Mouse (Mus musculus): Measurements from ENCODE around the gene Ddit4l. TPM values are rescaled to one million over a fixed set of nuclear protein-coding genes. Genes with fewer than 3 reads are reported as not detected.
"Not testable (repeated sequence)": the region's sequence is repeated elsewhere in the genome, so short reads cannot be mapped to it uniquely, and the experiment has no call there.

Gene Ddit4l
- polyA plus RNA-seq, 1 experiment: 6.2 TPM

DNA sequence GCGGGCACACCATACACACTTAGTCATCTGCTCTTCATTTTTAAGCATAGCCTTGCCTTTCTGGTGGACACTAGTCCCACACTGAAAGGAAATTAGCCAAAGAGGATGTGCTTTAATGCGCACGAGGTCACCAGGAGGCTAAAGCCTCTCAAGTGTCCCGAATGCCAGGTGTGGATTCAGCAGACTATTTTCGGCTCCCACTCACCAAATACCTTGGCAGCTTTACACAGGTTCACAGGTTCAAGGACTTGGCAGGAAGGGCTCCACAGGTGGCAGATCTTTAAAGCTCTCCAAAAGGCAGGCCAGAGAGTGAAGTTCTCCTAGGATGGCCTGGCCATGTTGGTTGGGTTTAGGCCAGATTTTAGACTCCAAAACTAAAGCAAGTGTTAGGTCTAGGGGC is 19.8 kb downstream of the Ddit4l start:
- TF ChIP-seq POLR2A (IDR thresholded peaks at IDR 0.05; ENCODE audit: borderline replicate concordance, control insufficient read depth, low read depth, low read length): no peak
- no peak for TF ChIP-seq CTCF (IDR thresholded peaks at IDR 0.05; ENCODE audit: control insufficient read depth, insufficient read depth, low read length)
- WGBS: 86% methylated on average over 5 of the region's 5 CpGs
- no peak overlapping the region for H3K4me3 ChIP-seq (replicated peaks; ENCODE audit: control insufficient read depth, low read depth, low read length)
- no peaks in the 10 kb centered on the region for H3K4me1 ChIP-seq (ENCODE audit: control insufficient read depth, insufficient read depth, low read length)
- no peak overlapping the region for H3K27ac ChIP-seq (ENCODE audit: control insufficient read depth, insufficient read depth, low read depth, low read length, poor library complexity)

GRCm38 (mm10) chr3:137642137-137642536 is 20.7 kb downstream of the Ddit4l start:
- no peak overlapping the region for H3K27ac ChIP-seq (ENCODE audit: control insufficient read depth, insufficient read depth, low read depth, low read length, poor library complexity)
- TF ChIP-seq CTCF (IDR thresholded peaks at IDR 0.05; ENCODE audit: control insufficient read depth, insufficient read depth, low read length) (no peak), POLR2A (IDR thresholded peaks at IDR 0.05; ENCODE audit: borderline replicate concordance, control insufficient read depth, low read depth, low read length) (no peak)
- WGBS: 67% methylated on average over 8 of the region's 8 CpGs
- no peaks in the 10 kb centered on the region for H3K4me1 ChIP-seq (ENCODE audit: control insufficient read depth, insufficient read depth, low read length)
- H3K4me3 ChIP-seq (replicated peaks; ENCODE audit: control insufficient read depth, low read depth, low read length): no peak overlapping the region

GRCm38 (mm10) chr3:137642568-137642967 is 21.2 kb downstream of the Ddit4l start:
- H3K4me3 ChIP-seq (replicated peaks; ENCODE audit: control insufficient read depth, low read depth, low read length): no peak overlapping the region
- no peak overlapping the region for H3K27ac ChIP-seq (ENCODE audit: control insufficient read depth, insufficient read depth, low read depth, low read length, poor library complexity)
- WGBS: 79% methylated on average over 3 of the region's 3 CpGs
- TF ChIP-seq POLR2A (IDR thresholded peaks at IDR 0.05; ENCODE audit: borderline replicate concordance, control insufficient read depth, low read depth, low read length): no peak
- TF ChIP-seq CTCF (IDR thresholded peaks at IDR 0.05; ENCODE audit: control insufficient read depth, insufficient read depth, low read length): no peak
- no peaks in the 10 kb centered on the region for H3K4me1 ChIP-seq (ENCODE audit: control insufficient read depth, insufficient read depth, low read length)

- Histone ChIP-seq H3K27ac (ENCODE audit: control insufficient read depth, insufficient read depth, low read depth, low read length, poor library complexity) (no peak overlapping the region), H3K4me1 (ENCODE audit: control insufficient read depth, insufficient read depth, low read length) (no peaks in the 10 kb centered on the region), H3K4me3 (replicated peaks; ENCODE audit: control insufficient read depth, low read depth, low read length) (no peak overlapping the region)
- 60% methylated on average over 3 of the region's 3 CpGs for WGBS
- TF ChIP-seq POLR2A (IDR thresholded peaks at IDR 0.05; ENCODE audit: borderline replicate concordance, control insufficient read depth, low read depth, low read length): no peak
- no peak for TF ChIP-seq CTCF (IDR thresholded peaks at IDR 0.05; ENCODE audit: control insufficient read depth, insufficient read depth, low read length)
Observed at GRCm38 (mm10) chr3:137644081-137644480, 22.7 kb downstream of the Ddit4l start.

DNA sequence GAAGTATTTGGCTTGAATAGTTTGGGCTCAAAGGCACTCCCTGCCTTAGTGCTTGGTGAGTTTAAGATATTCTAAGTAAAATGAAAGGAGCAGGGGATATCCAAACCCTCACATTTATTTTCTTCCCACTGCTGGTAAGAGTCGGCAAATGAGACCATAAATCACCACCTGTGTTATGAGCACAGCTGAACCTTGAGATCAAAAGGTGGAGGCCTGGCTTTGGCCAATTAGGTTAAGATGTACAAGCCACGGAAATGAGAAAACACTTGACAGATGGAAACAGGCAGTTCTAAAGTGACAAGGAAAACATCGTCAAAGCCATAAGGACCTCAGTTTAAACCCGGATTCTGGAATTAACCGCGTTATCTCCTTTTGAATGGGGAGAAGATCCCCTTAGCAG is 23.5 kb downstream of the Ddit4l start:
- no peaks in the 10 kb centered on the region for H3K4me1 ChIP-seq (ENCODE audit: control insufficient read depth, insufficient read depth, low read length)
- no peak overlapping the region for H3K27ac ChIP-seq (ENCODE audit: control insufficient read depth, insufficient read depth, low read depth, low read length, poor library complexity)
- 81% methylated on average over 6 of the region's 6 CpGs for WGBS
- TF ChIP-seq POLR2A (IDR thresholded peaks at IDR 0.05; ENCODE audit: borderline replicate concordance, control insufficient read depth, low read depth, low read length) (no peak), CTCF (IDR thresholded peaks at IDR 0.05; ENCODE audit: control insufficient read depth, insufficient read depth, low read length) (no peak)
- H3K4me3 ChIP-seq (replicated peaks; ENCODE audit: control insufficient read depth, low read depth, low read length): no peak overlapping the region

- H3K27ac ChIP-seq (ENCODE audit: control insufficient read depth, insufficient read depth, low read depth, low read length, poor library complexity): no peak overlapping the region
- H3K4me3 ChIP-seq (replicated peaks; ENCODE audit: control insufficient read depth, low read depth, low read length): no peak overlapping the region
- H3K4me1 ChIP-seq (ENCODE audit: control insufficient read depth, insufficient read depth, low read length): no peaks in the 10 kb centered on the region
- 83% methylated on average over 12 of the region's 12 CpGs for WGBS
- no peak for TF ChIP-seq CTCF (IDR thresholded peaks at IDR 0.05; ENCODE audit: control insufficient read depth, insufficient read depth, low read length)
- TF ChIP-seq POLR2A (IDR thresholded peaks at IDR 0.05; ENCODE audit: borderline replicate concordance, control insufficient read depth, low read depth, low read length): no peak
Observed at GRCm38 (mm10) chr3:137647427-137648100, 26.2 kb downstream of the Ddit4l start.

DNA sequence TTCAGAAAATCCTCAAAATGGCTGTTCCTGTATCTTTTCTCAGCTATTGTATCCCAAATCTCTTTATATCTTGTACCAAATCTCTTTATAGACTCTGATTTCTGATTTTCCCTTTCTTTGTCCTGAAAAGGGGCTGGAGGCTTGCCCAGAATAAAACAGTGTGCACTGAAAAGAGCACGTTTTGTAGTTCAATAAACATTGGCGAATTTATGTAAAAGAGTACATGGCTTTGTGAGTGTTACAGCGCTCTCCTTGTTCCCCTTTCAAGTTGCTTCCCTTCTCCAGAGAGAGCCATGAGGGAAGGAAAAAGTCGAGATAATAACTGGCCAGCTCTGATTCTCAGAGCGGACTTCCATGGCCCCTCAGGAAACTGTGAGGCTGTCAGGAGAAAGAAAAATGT is 27.7 kb downstream of the Ddit4l start:
- Histone ChIP-seq H3K4me3 (replicated peaks; ENCODE audit: control insufficient read depth, low read depth, low read length) (no peak overlapping the region), H3K27ac (ENCODE audit: control insufficient read depth, insufficient read depth, low read depth, low read length, poor library complexity) (no peak overlapping the region), H3K4me1 (ENCODE audit: control insufficient read depth, insufficient read depth, low read length) (no peaks in the 10 kb centered on the region)
- TF ChIP-seq POLR2A (IDR thresholded peaks at IDR 0.05; ENCODE audit: borderline replicate concordance, control insufficient read depth, low read depth, low read length) (no peak), CTCF (IDR thresholded peaks at IDR 0.05; ENCODE audit: control insufficient read depth, insufficient read depth, low read length) (no peak)
- WGBS: 67% methylated on average over 5 of the region's 5 CpGs

DNA sequence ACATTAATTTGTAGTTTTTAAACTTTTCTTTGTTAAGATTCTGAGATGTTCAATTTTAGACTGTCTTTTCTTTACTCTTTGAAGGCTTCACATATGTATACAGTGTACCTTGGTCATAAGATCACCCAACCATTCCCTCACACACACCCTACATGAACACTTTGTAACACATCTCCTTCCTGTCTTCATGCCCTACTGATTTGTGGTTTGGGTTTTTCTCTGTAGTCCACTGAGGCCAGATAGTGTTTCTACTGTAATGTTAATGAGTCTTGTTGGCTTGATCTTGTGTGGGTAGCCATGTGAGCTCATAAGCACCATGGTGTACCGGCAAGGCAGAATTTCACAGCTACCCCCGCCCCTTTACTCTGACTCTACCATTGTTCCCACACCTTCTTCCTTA is 31.4 kb downstream of the Ddit4l start:
- H3K4me1 ChIP-seq (ENCODE audit: control insufficient read depth, insufficient read depth, low read length): no peaks in the 10 kb centered on the region
- TF ChIP-seq CTCF (IDR thresholded peaks at IDR 0.05; ENCODE audit: control insufficient read depth, insufficient read depth, low read length): no peak
- TF ChIP-seq POLR2A (IDR thresholded peaks at IDR 0.05; ENCODE audit: borderline replicate concordance, control insufficient read depth, low read depth, low read length): no peak
- no peak overlapping the region for H3K27ac ChIP-seq (ENCODE audit: control insufficient read depth, insufficient read depth, low read depth, low read length, poor library complexity)
- WGBS: 88% methylated on average over 2 of the region's 2 CpGs
- H3K4me3 ChIP-seq (replicated peaks; ENCODE audit: control insufficient read depth, low read depth, low read length): no peak overlapping the region

DNA sequence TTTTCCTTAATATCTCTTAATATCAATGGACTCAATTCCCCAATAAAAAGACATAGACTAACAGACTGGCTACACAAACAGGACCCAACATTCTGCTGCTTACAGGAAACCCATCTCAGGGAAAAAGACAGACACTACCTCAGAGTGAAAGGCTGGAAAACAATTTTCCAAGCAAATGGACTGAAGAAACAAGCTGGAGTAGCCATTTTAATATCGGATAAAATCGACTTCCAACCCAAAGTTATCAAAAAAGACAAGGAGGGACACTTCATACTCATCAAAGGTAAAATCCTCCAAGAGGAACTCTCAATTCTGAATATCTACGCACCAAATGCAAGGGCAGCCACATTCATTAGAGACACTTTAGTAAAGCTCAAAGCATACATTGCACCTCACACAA is 49.8 kb downstream of the Ddit4l start, which contains the start of gene Gm21962:
Gm21962 (plus strand) TSS at position 301 of the 400 bp plus-strand sequence.
- not testable (repeated sequence) for H3K4me1 ChIP-seq (ENCODE audit: control insufficient read depth, insufficient read depth, low read length); H3K27ac ChIP-seq (ENCODE audit: control insufficient read depth, insufficient read depth, low read depth, low read length, poor library complexity); H3K4me3 ChIP-seq (replicated peaks; ENCODE audit: control insufficient read depth, low read depth, low read length)
- whole genome bisulfite sequencing: no CpG with 5 or more reads among the region's 3 CpGs

Other genes starting within 250 kb of the Ddit4l start
- gene Gm21962, start 49.9 kb downstream of the Ddit4l start, polyA plus RNA-seq (2011; ENCODE audit: insufficient read depth, insufficient read length, low replicate concordance, missing spikeins): not detected in 2 replicates
- 331 and 355 TPM in 2 replicates for gene H2afz, start 242.9 kb downstream of the Ddit4l start, polyA plus RNA-seq (2011; ENCODE audit: insufficient read depth, insufficient read length, low replicate concordance, missing spikeins)
- 3.5 and 5.7 TPM in 2 replicates for gene Dnajb14, start 246.1 kb downstream of the Ddit4l start, polyA plus RNA-seq (2011; ENCODE audit: insufficient read depth, insufficient read length, low replicate concordance, missing spikeins)